Mouse (Mus musculus) embryonic fibroblast, embryonic 13.5 days (primary cell): ENCODE measurements around the gene Tmed2.
A peak's percentile ranks its signal among the peaks of the same experiment; 100 is the strongest.

Experiments used
- CTCF ChIP-seq: IDR thresholded peaks from 2 replicates; pipeline ENCODE4 v1.5.1; 2011; ENCODE audit warnings: mild to moderate bottlenecking, control low read depth, low read length, moderate library complexity, borderline replicate concordance; ENCODE audit not compliant: insufficient read depth
- POLR2A ChIP-seq: IDR thresholded peaks from 2 replicates; pipeline ENCODE4 v1.6.1; 2011; ENCODE audit warnings: low read depth, mild to moderate bottlenecking, control low read depth, low read length, moderate library complexity

- TF ChIP-seq POLR2A (peak; percentile 42; the same call in 1 of the 2 replicates), CTCF (no peak)
These were observed at the start of gene Tmed2 for GRCm38 (mm10) chr5:124540383-124540786.
